Mouse (Mus musculus): Measurements from ENCODE around the gene Itga4.

Itga4 gene

GRCm38 (mm10) chr2:79266480-79266879, 11.3 kb downstream of the Itga4 start:
- no peak for DNase-seq (ENCODE audit: low read depth)

- DNase-seq (ENCODE audit: low read depth) = no peak
Observed at GRCm38 (mm10) chr2:79267181-79267580, 12.0 kb downstream of the Itga4 start.

- no peak for DNase-seq (ENCODE audit: low read depth)
Observed at GRCm38 (mm10) chr2:79268863-79269262, 13.6 kb downstream of the Itga4 start.

DNA sequence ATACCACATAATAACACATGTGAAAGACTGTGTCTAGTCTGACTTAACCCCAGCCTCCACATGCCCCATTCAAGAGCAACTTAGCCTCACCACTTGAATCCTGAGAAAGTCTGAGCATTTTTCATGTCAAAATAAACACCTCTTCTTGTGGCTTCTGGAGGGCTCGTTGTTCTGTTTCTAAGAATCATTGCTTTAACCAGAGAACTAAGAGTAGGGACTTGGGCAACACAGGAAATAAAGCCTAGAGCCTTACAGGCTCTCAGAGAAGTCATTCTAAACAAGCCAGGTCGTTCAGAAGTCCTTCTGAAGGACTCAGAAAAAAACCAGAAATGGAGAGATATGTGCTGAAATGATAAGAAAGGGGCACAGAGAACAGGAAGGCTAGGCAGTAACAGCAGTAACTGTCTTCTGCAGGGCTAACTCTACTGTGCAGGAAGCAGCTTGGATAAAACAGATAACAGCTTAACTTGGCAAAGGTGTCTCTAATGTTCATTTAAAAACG, 14.9 kb downstream of the Itga4 start:
- DNase-seq (ENCODE audit: low read depth) = peak; percentile 96

GRCm38 (mm10) chr2:79271838-79272237, 16.6 kb downstream of the Itga4 start:
- no peak for DNase-seq (ENCODE audit: low read depth)

DNA sequence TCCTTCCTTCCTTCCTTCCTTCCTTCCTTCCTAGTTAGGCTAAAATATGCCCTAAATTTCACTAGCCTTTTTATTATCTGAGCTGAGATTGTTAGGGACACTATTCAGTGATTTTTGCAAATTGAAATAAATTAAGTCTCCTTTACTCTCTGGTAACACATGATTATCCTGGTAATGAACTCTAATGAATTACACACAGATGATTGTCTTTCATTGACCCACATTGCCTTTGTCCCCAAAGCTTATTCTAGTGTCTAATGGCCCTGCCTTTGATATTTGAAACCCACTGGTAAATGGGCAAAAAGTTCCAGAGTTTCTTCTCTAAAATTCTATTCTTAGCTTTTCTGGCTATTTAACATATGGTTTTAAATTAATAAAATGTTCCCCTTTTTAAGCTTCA, 23.4 kb downstream of the Itga4 start:
- no peak for DNase-seq (ENCODE audit: low read depth)

DNA sequence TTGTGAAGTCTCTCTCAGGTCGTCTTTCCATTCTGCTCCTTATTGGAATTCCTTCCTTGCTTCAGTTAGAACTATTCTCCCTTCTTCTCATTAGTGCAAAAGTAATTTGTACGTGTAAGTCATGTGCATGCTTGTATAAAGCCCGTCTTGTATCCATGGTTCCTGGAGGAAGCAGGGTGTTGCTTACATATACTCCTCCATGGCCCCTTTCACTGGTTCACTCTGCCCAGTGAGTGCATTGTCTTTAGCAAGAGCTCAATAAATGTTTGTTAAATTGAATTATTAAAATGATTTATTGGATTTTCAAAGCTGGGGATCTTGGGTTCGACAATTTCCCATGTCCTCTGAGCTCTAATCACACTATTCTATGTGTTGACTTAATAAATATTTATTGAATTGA, 29.0 kb downstream of the Itga4 start:
- no peak for DNase-seq (ENCODE audit: low read depth)

- peak; percentile 18 for DNase-seq (ENCODE audit: low read depth)
Observed at GRCm38 (mm10) chr2:79290149-79290548, 34.9 kb downstream of the Itga4 start.

GRCm38 (mm10) chr2:79291922-79292321, 36.7 kb downstream of the Itga4 start:
- DNase-seq (ENCODE audit: low read depth) = no peak

DNA sequence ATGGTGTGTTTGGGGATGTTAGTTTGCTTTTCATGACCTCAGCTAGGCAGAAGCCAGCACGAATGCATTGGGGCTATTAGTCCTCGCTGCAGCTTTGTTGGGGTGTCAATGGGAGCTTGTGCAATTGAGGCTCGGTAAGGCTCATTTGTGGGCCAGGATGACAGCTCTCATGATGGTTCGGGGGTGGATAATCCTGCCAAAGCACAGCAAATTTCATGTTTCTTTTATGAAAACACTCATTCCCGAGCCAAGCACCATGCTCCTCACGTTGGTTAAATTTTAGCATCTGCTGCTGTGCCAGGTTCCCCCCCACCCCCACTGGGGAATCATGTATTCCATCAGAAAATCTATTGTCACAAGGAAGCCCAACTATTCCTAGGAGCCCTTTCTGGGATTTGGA, 37.2 kb downstream of the Itga4 start:
- DNase-seq (ENCODE audit: low read depth) = no peak

GRCm38 (mm10) chr2:79302398-79302797, 47.2 kb downstream of the Itga4 start:
- no peak for DNase-seq (ENCODE audit: low read depth)

DNA sequence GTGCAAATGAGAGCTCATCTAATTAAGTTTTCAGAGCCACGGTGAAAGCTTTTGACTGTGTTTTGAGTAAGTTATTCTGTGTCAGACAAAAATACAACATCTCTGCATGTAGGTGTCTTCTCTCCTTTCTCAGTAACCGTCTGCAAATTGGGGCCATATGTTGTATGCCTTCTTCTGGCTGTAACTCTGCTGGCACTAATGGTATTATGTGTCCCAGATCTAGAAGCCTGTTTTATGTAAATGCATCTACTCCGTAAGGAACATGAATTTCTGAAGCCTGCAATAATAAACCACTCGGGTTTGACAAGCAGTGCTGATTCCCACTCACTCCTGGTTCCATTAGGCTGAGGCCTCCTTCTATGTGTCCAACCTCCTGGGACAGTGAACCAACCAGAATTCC, 52.3 kb downstream of the Itga4 start:
- DNase-seq (ENCODE audit: low read depth) = no peak

- no peak for DNase-seq (ENCODE audit: low read depth)
Observed at GRCm38 (mm10) chr2:79309454-79310118, 54.4 kb downstream of the Itga4 start.

DNA sequence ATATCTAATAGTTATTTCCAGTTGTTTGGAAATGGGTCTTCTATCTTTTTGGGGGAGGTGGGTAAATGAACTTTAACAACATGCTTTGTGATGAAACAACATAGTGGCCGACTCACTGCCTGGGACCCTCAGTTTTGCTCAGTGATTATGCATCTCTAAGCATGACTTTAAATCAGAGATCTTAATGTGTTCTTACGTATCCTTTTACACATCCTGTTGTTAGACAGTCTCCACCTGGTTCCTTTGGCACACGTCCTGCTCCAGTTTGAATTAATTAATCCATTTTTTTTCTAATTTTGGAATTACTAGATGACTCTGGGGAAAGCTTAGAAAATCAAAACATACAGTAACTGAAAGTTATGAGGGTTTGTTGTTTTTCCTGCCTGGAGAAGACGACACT, 57.3 kb downstream of the Itga4 start:
- no peak for DNase-seq (ENCODE audit: low read depth)

- no peak for DNase-seq (ENCODE audit: low read depth)
Observed at GRCm38 (mm10) chr2:79315108-79315507, 59.9 kb downstream of the Itga4 start.

- peak; percentile 86 for DNase-seq (ENCODE audit: low read depth)
Observed at GRCm38 (mm10) chr2:79316182-79316880, 61.1 kb downstream of the Itga4 start.

GRCm38 (mm10) chr2:79328079-79328478, 72.9 kb downstream of the Itga4 start:
- no peak for DNase-seq (ENCODE audit: low read depth)

DNA sequence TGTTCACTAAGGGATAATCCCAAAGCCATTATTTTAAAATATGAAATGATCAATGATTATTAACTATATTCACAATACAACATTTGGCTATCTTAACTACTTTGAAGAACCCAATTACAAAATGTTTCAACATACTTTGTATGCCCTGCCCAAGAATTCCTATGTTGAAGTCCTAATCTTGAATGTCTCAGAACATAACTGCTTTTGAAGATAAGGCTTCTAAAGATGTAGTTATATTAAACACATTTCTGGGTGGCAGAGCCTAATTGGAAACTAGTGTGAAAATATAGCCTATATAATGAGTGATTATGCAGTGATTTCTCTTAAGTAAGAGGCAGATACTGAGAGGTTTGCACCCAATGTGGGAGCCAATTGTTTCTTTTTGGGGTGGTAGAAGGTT, 79.4 kb downstream of the Itga4 start:
- DNase-seq (ENCODE audit: low read depth) = no peak

DNA sequence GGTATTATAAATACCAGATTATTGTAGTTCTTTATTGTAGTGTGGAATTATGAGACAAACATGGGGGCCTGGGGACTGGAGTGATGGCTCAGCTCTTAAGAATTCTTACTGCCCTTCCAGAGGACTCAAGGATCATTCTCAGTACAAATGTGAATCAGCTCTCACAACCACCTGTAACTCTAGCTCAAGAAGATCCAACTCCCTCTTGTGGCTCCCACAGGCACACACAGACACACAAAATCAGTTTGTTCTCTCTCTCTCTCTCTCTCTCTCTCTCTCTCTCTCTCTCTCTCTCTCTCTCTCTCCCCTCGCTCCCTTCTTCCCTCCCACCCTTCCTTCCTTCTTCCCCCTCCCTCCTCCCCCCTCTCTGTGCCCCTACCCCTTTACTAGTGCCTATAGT, 80.9 kb downstream of the Itga4 start:
- DNase-seq (ENCODE audit: low read depth) = peak; percentile 40

GRCm38 (mm10) chr2:79339003-79339402, 83.8 kb downstream of the Itga4 start:
- no peak for DNase-seq (ENCODE audit: low read depth)

GRCm38 (mm10) chr2:79343115-79343514, 87.9 kb downstream of the Itga4 start:
- no peak for DNase-seq (ENCODE audit: low read depth)

GRCm38 (mm10) chr2:79351179-79352099, 96.2 kb downstream of the Itga4 start:
- no peak for DNase-seq (ENCODE audit: low read depth)

All from 416B (cell line).